Mouse (Mus musculus) forebrain, postnatal 0 days (tissue): Measurements from ENCODE around the gene Plekhh2. TPM values are rescaled to one million over a fixed set of nuclear protein-coding genes. Genes with fewer than 3 reads are reported as not detected.

ENCODE experiments used
- ATAC-seq: fragments of 200-750 bp; cut with Nextera tagmentation; 2 replicates; pipeline ENCODE4 v1.8.0; 2017; ENCODE audit warnings: mild to moderate bottlenecking, moderate library complexity
- DNase-seq: peaks from one replicate; pipeline ENCODE4 v3.0.0-alpha.2; 2015
- H3K27ac ChIP-seq: fragments of 300-500 bp; sonication (generic); 2 replicates; pipeline ENCODE4 v1.5.1; 2014; ENCODE audit warnings: low read depth, mild to moderate bottlenecking, antibody characterized with exemption, low read length, moderate library complexity, mixed read lengths
- H3K27me3 ChIP-seq: fragments of 300-500 bp; sonication (generic); 2 replicates; pipeline ENCODE4 v1.6.1; 2014; ENCODE audit warnings: mild to moderate bottlenecking, low read length, mixed read lengths; ENCODE audit not compliant: insufficient read depth
- H3K36me3 ChIP-seq: fragments of 300-500 bp; sonication (generic); 2 replicates; pipeline ENCODE4 v1.6.1; 2014; ENCODE audit warnings: mild to moderate bottlenecking, moderate library complexity; ENCODE audit not compliant: insufficient read depth
- H3K4me1 ChIP-seq: fragments of 300-500 bp; sonication (generic); 2 replicates; pipeline ENCODE4 v1.6.1; 2014; ENCODE audit warnings: antibody characterized with exemption; ENCODE audit not compliant: insufficient read depth
- H3K4me2 ChIP-seq: fragments of 300-500 bp; sonication (generic); 2 replicates; pipeline ENCODE4 v1.6.1; 2014; ENCODE audit warnings: low read depth, mild to moderate bottlenecking, moderate library complexity
- H3K4me3 ChIP-seq: fragments of 300-500 bp; sonication (generic); 2 replicates; pipeline ENCODE4 v1.5.1; 2014; ENCODE audit warnings: low read depth, low read length, mixed read lengths
- H3K9ac ChIP-seq: fragments of 300-500 bp; sonication (generic); 2 replicates; pipeline ENCODE4 v1.6.1; 2014; ENCODE audit warnings: mild to moderate bottlenecking
- H3K9me3 ChIP-seq: fragments of 300-500 bp; sonication (generic); 2 replicates; pipeline ENCODE4 v1.6.1; 2016; ENCODE audit warnings: low read length
- CTCF ChIP-seq: sonication (generic); IDR thresholded peaks from 2 replicates; pipeline ENCODE4 v1.5.1; 2016; ENCODE audit warnings: antibody characterized with exemption, control low read depth, low read depth
- WGBS: fragments of 180-500 bp; shearing (Covaris S2); extraction: QIAGEN DNeasy Blood & Tissue Kit; methylation state at CpG from one replicate; pipeline ENCODE4 v1.1.7; 2014; 5-methylcytosine and 5-hydroxymethylcytosine counted together
- polyA plus RNA-seq: library from polyadenylated mRNA; unstranded; fragments of >200 nt; fragmentation: Nextera tagmentation; extraction: Ambion mirVana; gene quantifications from 2 replicates; pipeline ENCODE4 v1.2.1, GENCODE M21; 2015
- total RNA-seq: library from RNA; depleted of rRNA; stranded (reverse); fragments of >200 nt; gene quantifications from 2 replicates; pipeline ENCODE4 v1.2.3, GENCODE M21; 2014

Plekhh2 gene
- total and polyA plus RNA-seq, 2 experiments from 2014 or later, result 1.0 to 3.1 TPM

GRCm38 (mm10) chr17:84597859-84598258 is 86.2 kb downstream of the Plekhh2 start:
- no peaks in the 10 kb centered on the region for H3K9me3 ChIP-seq
- TF ChIP-seq CTCF, result no peak

GRCm38 (mm10) chr17:84598928-84599327 is 87.2 kb downstream of the Plekhh2 start:
- 93% methylated on average over 7 of the region's 7 CpGs for WGBS
- H3K27ac ChIP-seq, result no peak overlapping the region
- H3K4me1 ChIP-seq, result no peaks in the 10 kb centered on the region
- no peak for ATAC-seq
- H3K9me3 ChIP-seq, result no peaks in the 10 kb centered on the region
- no peak overlapping the region for H3K4me2 ChIP-seq
- no peak overlapping the region for H3K4me3 ChIP-seq
- TF ChIP-seq CTCF, result no peak
- H3K9ac ChIP-seq, result no peak overlapping the region
- DNase-seq, result no peak
- H3K36me3 ChIP-seq, result no peaks in the 10 kb centered on the region
- H3K27me3 ChIP-seq, result no peaks in the 10 kb centered on the region

More at GRCm38 (mm10) chr17:84597859-84598258, 86.2 kb downstream of the Plekhh2 start:
- ATAC-seq (no peak), DNase-seq (no peak)
- Histone ChIP-seq H3K4me3 (no peak overlapping the region), H3K27ac (no peak overlapping the region), H3K4me2 (no peak overlapping the region), H3K9ac (no peak overlapping the region), H3K4me1 (no peaks in the 10 kb centered on the region), H3K36me3 (no peaks in the 10 kb centered on the region), H3K27me3 (no peaks in the 10 kb centered on the region)
- WGBS, result 94% methylated on average over 12 of the region's 12 CpGs

- Histone ChIP-seq H3K9ac (no peak overlapping the region), H3K4me1 (no peaks in the 10 kb centered on the region), H3K4me2 (no peak overlapping the region), H3K27ac (no peak overlapping the region), H3K36me3 (no peaks in the 10 kb centered on the region), H3K27me3 (no peaks in the 10 kb centered on the region), H3K4me3 (no peak overlapping the region), H3K9me3 (no peaks in the 10 kb centered on the region)
- ATAC-seq, result no peak
- 73% methylated on average over 9 of the region's 9 CpGs for WGBS
- TF ChIP-seq CTCF, result no peak
- no peak for DNase-seq
These were observed 88.6 kb downstream of the Plekhh2 start for GRCm38 (mm10) chr17:84600051-84600983.

GRCm38 (mm10) chr17:84601805-84602204 is 90.1 kb downstream of the Plekhh2 start:
- Histone ChIP-seq H3K9me3 (no peaks in the 10 kb centered on the region), H3K36me3 (no peaks in the 10 kb centered on the region), H3K27ac (no peak overlapping the region), H3K9ac (no peak overlapping the region), H3K4me2 (no peak overlapping the region), H3K4me3 (no peak overlapping the region), H3K27me3 (no peaks in the 10 kb centered on the region), H3K4me1 (no peaks in the 10 kb centered on the region)
- DNase-seq (no peak), ATAC-seq (no peak)
- WGBS, result 86% methylated on average over 5 of the region's 5 CpGs
- TF ChIP-seq CTCF, result no peak

DNA sequence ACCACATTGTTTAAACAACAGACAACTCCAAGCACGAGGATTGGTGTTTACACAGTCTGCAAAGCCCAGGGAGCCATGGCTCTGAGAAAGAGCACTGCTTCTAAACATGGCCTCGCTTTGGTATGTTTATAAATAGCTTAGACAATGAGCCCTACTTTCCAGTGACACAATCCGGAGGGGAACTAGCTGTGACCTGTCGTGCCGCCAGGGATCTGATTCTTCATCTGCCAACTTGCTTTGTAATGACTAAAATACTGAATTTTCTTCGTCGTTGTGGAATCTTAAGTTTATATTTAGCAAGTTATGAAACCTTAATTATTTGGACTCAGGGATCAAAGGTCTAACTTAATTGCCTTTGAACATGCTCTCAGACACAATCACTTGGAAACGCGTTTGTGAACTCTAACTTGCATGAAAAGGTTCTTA is 91.5 kb downstream of the Plekhh2 start:
- ATAC-seq, result peak; percentile 25; the same call in 1 of the 2 replicates
- TF ChIP-seq CTCF, result no peak
- Histone ChIP-seq H3K9ac (no peak overlapping the region), H3K27ac (no peak overlapping the region), H3K4me2 (no peak overlapping the region), H3K4me3 (no peak overlapping the region), H3K4me1 (no peaks in the 10 kb centered on the region), H3K9me3 (no peaks in the 10 kb centered on the region), H3K36me3 (no peaks in the 10 kb centered on the region), H3K27me3 (no peaks in the 10 kb centered on the region)
- 35% methylated on average over 9 of the region's 9 CpGs for WGBS
- no peak for DNase-seq

GRCm38 (mm10) chr17:84603709-84604420 is 92.2 kb downstream of the Plekhh2 start:
- 89% methylated on average over 10 of the region's 10 CpGs for WGBS

GRCm38 (mm10) chr17:84606976-84607375 is 95.3 kb downstream of the Plekhh2 start:
- DNase-seq (no peak), ATAC-seq (no peak)
- Histone ChIP-seq H3K4me2 (no peak overlapping the region), H3K36me3 (no peaks in the 10 kb centered on the region), H3K4me3 (no peak overlapping the region), H3K9me3 (no peaks in the 10 kb centered on the region), H3K27ac (no peak overlapping the region), H3K9ac (no peak overlapping the region), H3K4me1 (no peaks in the 10 kb centered on the region), H3K27me3 (no peaks in the 10 kb centered on the region)
- TF ChIP-seq CTCF, result no peak
- WGBS, result 51% methylated on average over 13 of the region's 13 CpGs

More at GRCm38 (mm10) chr17:84603709-84604420, 92.2 kb downstream of the Plekhh2 start:
- H3K4me2 ChIP-seq, result no peak overlapping the region
- no peaks in the 10 kb centered on the region for H3K27me3 ChIP-seq
- no peak overlapping the region for H3K27ac ChIP-seq
- H3K9ac ChIP-seq, result no peak overlapping the region
- no peaks in the 10 kb centered on the region for H3K9me3 ChIP-seq
- no peak for DNase-seq
- H3K4me1 ChIP-seq, result no peaks in the 10 kb centered on the region
- TF ChIP-seq CTCF, result 0 out of 2 replicates have a peak, but pooled peaks have one; percentile 5
- no peaks in the 10 kb centered on the region for H3K36me3 ChIP-seq
- ATAC-seq, result no peak
- no peak overlapping the region for H3K4me3 ChIP-seq
